Mouse (Mus musculus): ENCODE data around the gene Gm28047.

DNA sequence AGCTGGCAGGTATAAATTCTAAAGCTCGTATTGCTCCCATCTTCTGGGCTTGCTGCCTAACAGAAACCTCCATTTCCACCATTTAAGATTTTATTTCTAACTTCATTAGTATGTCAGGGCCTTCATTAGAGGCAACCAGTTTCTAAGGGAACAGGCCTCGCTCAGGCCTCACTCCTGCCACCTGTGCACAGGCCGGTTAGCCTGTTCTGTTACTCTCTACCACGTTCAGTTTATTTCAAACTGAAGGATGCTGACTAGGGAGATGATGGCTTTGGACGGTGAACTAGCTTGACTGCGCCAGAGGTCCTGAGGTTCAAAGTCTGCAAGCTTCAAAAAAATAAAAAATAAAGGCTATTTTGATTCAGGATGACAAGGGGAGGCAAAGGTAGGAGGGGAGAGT lies 45.4 kb upstream of the Gm28047 start:
- TF ChIP-seq POLR2A (IDR thresholded peaks at IDR 0.05; ENCODE audit: borderline replicate concordance, control insufficient read depth, low read depth, low read length) (no peak), CTCF (IDR thresholded peaks at IDR 0.05; ENCODE audit: control insufficient read depth, insufficient read depth, low read length) (no peak)
